Mouse (Mus musculus): ENCODE results near the gene Pbxip1.

The Pbxip1 gene

GRCm38 (mm10) chr3:89436176-89437113 lies at the start of gene Pbxip1:
Gene Pbxip1, plus strand, starts transcription at chr3:89436706.
- peak; percentile 77 for DNase-seq (ENCODE audit: low spot score)

- no peak for DNase-seq (ENCODE audit: low spot score)
Measured at GRCm38 (mm10) chr3:89387632-89388031, 48.9 kb upstream of the Pbxip1 start.

- DNase-seq (ENCODE audit: low spot score) = no peak
Measured at GRCm38 (mm10) chr3:89388134-89388881, 48.2 kb upstream of the Pbxip1 start.

GRCm38 (mm10) chr3:89388901-89389740 lies 47.4 kb upstream of the Pbxip1 start:
- DNase-seq (ENCODE audit: low spot score) = no peak

- no peak for DNase-seq (ENCODE audit: low spot score)
Measured at GRCm38 (mm10) chr3:89390111-89390515, 46.4 kb upstream of the Pbxip1 start.

GRCm38 (mm10) chr3:89390699-89391662 lies 45.5 kb upstream of the Pbxip1 start:
- DNase-seq (ENCODE audit: low spot score) = no peak

- DNase-seq (ENCODE audit: low spot score) = peak; percentile 60
Measured at GRCm38 (mm10) chr3:89391663-89392511, 44.6 kb upstream of the Pbxip1 start.

GRCm38 (mm10) chr3:89392871-89393311 lies 43.6 kb upstream of the Pbxip1 start:
- no peak for DNase-seq (ENCODE audit: low spot score)

- DNase-seq (ENCODE audit: low spot score) = peak; percentile 98
Measured at GRCm38 (mm10) chr3:89393605-89394004, 42.9 kb upstream of the Pbxip1 start.

- DNase-seq (ENCODE audit: low spot score) = peak; percentile 86
Measured at GRCm38 (mm10) chr3:89394006-89394893, 42.3 kb upstream of the Pbxip1 start, which contains the start of gene Zbtb7b. Gene Zbtb7b, minus strand, starts transcription at chr3:89394776.

GRCm38 (mm10) chr3:89394894-89395256 lies 41.6 kb upstream of the Pbxip1 start:
- peak; percentile 87 for DNase-seq (ENCODE audit: low spot score)

GRCm38 (mm10) chr3:89395419-89395805 lies 41.1 kb upstream of the Pbxip1 start:
- DNase-seq (ENCODE audit: low spot score) = no peak

- peak; percentile 78 for DNase-seq (ENCODE audit: low spot score)
Measured at GRCm38 (mm10) chr3:89395806-89396653, 40.5 kb upstream of the Pbxip1 start.

- DNase-seq (ENCODE audit: low spot score) = no peak
Measured at GRCm38 (mm10) chr3:89396654-89397005, 39.9 kb upstream of the Pbxip1 start.

GRCm38 (mm10) chr3:89401329-89401728 lies 35.2 kb upstream of the Pbxip1 start:
- no peak for DNase-seq (ENCODE audit: low spot score)

GRCm38 (mm10) chr3:89402693-89403092 lies 33.8 kb upstream of the Pbxip1 start, which contains the start of gene Lenep:
Gene Lenep, minus strand, starts transcription at chr3:89402793.
- no peak for DNase-seq (ENCODE audit: low spot score)

GRCm38 (mm10) chr3:89406887-89407286 lies 29.6 kb upstream of the Pbxip1 start:
- no peak for DNase-seq (ENCODE audit: low spot score)

- no peak for DNase-seq (ENCODE audit: low spot score)
Measured at GRCm38 (mm10) chr3:89408448-89408847, 28.1 kb upstream of the Pbxip1 start.

Measured in testis, postnatal 14 days (tissue).